Mouse (Mus musculus) layer of hippocampus, adult 18-20 months (tissue): ENCODE measurements around the gene Syngr3. TPM values are rescaled to one million over a fixed set of nuclear protein-coding genes. Genes with fewer than 3 reads are reported as not detected.
"Not testable (repeated sequence)": the region's sequence is repeated elsewhere in the genome, so short reads cannot be mapped to it uniquely, and the experiment has no call there.

ENCODE experiments used
- DNase-seq, 2 experiments: peaks; one replicate each; pipeline ENCODE4 v3.0.0; 2022; ENCODE audit warnings: low spot score in 2 of 2
- total RNA-seq, 2 experiments: library from RNA; stranded (reverse); gene quantifications; 2 replicates each; pipeline ENCODE4 v1.2.3; 2021

The Syngr3 gene
- total RNA-seq, 2 experiments from 2014 or later, result 159 to 169 TPM

DNA sequence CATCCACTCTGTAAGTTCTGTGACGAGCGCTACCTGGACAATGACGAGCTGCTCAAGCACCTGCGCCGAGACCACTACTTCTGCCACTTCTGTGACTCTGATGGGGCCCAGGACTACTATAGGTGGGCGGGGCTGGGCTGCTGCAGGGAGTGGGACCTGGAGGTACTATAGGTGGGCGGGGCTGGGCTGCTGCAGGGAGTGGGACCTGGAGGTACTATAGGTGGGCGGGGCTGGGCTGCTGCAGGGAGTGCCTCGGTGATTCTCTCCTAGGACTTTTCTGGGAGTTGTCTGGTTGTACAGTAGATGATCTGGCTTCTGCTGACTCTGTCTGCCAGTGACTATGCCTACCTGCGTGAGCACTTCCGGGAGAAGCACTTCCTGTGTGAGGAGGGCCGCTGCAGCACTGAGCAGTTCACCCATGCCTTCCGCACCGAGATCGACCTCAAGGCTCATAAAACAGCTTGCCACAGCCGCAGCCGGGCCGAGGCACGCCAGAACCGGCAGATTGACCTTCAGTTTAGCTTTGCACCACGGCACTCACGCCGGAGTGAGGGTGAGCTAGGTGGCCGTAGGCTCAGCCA lies 12.2 kb downstream of the Syngr3 start:
- no peak for DNase-seq

DNA sequence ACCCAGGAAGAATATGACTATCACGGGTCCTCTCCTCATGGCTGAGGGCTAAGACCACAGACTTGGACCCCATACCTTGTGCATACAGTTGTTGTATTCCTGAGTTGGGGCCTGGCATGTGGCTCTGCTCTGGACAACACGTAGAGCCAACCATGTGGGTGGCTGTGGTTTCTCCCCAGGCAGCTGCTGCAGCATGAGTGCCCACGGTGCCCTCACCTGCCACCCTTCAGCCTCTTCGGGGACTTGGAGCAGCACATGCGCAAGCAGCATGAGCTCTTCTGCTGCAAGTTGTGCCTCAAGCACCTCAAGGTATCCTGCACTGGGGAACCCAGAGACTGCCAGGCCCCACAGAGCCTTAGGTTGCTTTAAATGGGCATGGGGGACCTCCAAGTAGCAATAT lies 12.9 kb downstream of the Syngr3 start:
- no peak for DNase-seq

DNA sequence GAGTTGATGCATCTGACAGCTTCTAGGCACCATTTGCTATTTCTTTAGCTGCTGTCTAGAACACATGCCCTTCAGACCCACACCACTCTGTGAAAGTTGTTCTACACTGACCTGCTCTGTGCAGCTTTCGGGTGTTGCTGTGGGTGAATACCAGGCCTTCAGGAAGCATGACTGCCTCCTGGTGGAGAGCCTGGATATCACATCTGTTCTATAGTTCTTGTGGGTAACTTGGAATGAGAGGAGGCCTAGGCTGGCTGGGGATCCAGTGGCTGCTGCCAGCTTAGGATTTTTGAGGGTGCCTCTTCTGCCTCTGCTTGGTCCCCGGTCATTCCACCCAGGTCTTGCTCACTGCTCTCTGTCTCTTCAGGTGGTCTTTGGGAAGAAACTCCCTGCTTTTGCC lies 13.6 kb downstream of the Syngr3 start:
- DNase-seq, result peak in 1 of 2 experiments; percentile 77

DNA sequence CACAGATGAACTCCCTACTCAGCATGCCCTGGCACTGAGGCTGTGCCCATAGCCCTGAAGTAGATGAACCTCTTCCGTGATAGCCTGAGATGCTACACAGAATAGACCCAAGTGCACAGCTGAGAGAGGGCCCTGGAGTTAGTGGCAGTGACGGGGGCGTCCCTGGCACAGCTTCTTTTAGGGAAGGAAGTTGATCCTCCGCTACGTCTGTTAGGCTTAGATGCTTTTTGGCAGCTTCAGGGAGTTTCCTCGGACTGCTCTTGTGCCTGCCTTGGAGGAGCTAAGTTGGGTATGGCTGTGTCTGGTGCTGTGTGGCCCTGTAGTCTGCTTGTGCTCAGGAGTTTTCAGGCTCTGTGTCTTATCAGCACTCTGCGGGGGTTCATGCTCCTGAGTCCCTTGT lies 15.5 kb downstream of the Syngr3 start:
- peak in 1 of 2 experiments; percentile 75 for DNase-seq

DNA sequence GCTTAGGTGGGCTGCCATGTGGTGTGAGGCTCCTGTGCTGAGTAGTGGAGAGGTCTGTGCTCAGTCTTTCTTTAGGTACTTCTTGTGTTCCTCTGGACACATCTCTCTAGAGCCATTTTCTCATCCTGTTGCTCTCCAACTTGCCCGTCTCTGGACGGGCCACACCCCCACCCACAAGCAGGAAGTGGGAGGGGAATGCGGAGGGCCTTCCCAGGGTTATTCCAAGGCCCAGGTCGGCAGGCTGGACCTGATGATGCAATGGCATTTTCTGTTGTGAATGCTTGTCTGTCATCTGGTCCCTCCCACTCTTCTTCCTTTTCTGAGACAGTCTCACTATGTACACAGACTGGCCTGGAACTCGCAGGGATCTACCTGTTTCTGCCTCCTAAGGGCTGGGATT lies 17.6 kb downstream of the Syngr3 start:
- no peak for DNase-seq

DNA sequence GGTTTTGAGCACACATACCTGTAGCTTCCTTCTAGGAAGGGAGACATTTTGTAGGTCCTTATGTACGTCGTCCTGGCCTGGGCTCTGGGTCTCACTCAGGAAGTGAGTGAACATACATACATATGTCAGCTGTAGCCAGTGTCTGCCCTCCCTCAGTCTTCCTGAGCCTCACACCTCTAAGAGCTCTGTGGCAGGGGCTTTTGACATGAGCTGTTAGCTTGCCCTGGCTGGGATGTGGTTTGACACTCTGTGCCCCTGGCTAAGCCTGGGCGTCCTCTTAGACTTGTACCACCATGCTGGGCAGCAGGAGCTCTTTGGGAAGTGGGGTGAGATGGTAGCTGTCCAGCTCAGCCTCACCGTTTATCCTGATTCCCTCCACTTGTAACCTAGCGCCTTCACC lies 18.4 kb downstream of the Syngr3 start:
- no peak for DNase-seq

DNA sequence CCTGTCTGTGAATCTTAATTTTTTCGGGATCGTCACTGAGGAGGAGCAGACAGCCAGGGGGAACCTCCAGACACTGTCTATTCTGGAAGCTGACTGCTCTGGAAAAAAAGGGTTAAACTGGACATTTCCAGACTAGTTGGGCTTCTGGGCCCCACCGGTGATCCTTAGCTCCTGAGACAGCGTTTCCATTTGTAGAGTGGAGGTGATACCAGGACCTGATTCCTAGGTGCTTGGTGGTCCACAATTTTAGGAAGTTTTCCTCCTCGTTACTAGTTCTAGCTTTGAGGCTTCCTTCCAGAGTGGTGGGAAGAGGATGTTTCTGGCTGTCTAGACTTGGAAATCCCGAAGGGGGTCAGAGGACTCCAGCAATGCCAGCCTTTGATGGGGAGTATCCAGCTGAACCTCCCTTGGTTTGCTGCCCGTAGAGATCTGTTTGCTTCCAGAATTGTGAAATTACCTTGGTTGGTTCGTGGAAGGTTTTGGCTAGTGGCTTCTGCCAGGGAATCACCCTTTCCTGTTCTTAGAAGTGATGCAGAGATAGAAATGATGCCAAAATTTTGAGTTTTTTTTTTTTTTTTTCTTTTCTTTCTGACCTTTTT lies 19.4 kb downstream of the Syngr3 start:
- DNase-seq, result no peak

DNA sequence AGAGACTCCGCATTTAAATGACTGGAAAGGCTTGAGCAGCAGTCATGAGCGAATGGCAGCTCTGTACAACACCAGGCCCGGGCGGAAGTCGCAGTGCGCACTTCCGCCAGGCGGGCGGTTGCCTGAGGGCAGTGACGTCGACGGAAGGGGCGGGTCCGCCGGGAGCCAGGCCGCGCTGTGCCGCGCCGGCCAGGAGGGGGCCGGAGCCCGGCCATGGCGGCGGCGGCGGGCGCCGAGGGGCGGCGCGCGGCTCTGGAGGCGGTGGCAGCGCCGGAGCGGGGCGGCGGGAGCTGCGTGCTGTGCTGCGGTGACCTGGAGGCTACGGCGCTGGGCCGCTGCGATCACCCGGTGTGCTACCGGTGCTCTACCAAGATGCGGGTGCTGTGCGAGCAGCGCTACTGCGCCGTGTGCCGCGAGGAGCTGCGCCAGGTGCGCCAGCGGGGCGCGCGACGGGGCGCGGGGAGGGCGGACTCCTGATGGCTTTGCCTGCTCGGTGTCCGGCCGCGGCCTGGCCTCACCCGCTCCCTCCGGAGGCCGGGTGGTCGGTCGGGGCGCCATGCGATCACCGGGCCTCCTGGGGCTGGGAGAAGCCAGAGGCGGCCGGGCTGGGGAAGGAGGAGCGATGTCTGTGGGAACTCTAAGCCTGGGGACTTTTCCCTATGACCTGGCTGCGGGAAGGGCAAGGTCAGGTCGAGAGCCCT lies 20.1 kb downstream of the Syngr3 start, which contains the start of gene Zfp598:
TSS of gene Zfp598 (plus strand) at position 143 of the 701 bp plus-strand sequence.
- DNase-seq, result peak; percentile 92 to 95

DNA sequence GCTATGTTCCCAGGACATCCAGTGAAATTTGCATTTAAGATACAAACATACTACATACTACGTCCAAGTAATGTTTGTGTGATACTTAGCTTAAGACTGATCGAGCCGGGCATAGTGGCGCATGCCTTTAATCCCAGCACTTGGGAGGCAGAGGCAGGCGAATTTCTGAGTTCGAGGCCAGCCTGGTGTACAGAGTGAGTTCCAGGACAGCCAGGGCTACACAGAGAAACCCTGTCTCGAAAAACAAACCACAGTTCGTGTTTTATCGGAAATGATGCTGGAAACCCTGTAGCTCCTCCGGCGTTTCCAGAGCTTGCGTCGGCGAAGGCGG lies 20.6 kb downstream of the Syngr3 start:
- peak in 1 of 2 experiments; percentile 44 for DNase-seq

DNA sequence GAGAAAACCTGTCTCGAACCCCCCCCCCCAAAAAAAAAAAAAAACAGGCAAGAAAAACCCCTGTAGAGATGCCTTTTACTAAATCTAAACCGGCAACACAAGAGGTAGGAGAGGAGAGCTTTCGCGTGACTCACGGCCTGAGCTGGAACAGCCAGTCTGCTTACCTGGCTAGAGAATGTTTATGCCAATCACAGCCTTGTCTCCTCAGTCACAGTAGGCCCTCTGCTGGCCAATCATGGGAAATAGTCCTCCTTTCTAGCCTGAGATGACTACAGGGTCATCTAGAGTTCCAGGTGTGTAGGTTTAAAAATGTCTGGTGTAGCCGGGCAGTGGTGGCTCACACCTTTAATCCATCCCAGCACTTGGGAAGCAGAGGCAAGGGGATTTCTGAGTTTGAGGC lies 22.3 kb downstream of the Syngr3 start:
- DNase-seq, result peak in 1 of 2 experiments; percentile 59

DNA sequence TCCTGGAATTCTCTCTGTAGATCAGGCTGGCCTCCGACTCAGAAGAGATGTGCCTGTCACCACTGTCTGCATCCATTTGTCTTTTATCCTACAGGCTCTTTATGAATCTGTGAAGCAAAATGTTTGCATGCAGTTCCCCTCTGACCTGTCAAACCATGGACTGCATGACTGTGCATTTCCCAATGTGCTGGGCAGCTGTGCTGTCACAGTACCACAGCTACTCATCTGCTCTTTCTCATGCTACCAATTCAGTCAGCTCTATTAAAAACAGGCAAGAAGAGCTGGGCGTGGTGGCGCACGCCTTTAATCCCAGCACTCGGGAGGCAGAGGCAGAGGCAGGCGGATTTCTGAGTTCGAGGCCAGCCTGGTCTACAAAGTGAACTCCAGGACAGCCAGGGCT lies 22.7 kb downstream of the Syngr3 start:
- DNase-seq, result not testable (repeated sequence)

DNA sequence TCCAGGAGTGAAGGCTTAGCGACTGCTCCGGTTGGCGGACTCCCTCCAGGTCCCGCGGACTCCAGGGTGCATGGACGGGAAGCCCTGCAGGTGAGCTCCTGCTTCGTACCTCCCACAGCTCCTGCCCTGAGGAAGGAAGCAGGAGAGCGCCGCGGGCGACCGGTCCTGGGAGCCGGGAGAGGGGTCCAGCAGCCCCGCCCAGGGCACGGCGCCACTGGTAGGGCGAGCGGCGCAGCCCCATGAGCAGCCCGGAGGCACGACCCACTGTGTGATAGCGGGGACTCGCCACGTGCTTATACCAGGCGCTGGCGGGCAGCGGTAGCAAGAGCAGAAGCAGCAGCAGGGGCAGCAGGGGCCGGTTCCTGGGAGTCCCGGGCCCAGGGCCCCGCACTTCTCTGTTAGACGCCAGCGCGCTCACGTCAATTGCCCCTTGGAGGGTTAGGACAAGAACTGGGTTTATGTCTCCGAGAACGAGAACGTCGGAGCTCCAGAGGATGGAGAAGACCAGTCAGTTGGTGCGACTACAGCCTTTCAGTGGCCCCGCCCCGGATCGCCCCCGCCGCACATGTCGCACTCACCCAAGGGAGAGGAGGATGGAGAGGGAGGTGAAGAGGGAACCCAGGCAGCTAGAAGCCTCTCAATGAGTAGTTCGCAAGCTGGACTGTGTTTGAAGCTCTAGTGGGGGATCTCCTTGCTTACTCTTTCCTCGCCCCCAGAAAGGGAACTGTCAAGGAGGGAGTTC lies 31.6 kb downstream of the Syngr3 start, which contains the start of gene Npw:
TSS of gene Npw (minus strand) at position 441 of the 742 bp plus-strand sequence.
- DNase-seq, result no peak

DNA sequence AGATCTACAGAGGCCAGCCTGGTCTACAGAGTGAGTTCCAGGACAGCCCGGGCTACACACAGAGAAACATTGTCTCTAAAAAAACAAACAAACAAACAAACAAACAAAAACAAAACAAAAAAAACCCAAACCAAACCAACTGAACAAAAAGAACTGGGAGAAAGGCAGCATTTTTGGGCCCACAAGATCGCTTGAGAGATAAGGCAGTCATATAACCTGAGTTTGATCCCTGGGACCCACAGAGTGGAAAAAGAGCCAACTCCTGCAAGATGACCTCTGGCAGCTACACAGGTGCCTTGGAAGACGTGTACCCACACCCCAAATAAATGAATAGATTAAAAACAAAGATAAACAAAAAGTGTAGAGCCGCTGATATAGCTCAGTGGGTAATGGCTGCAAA lies 34.8 kb downstream of the Syngr3 start:
- DNase-seq, result no peak

DNA sequence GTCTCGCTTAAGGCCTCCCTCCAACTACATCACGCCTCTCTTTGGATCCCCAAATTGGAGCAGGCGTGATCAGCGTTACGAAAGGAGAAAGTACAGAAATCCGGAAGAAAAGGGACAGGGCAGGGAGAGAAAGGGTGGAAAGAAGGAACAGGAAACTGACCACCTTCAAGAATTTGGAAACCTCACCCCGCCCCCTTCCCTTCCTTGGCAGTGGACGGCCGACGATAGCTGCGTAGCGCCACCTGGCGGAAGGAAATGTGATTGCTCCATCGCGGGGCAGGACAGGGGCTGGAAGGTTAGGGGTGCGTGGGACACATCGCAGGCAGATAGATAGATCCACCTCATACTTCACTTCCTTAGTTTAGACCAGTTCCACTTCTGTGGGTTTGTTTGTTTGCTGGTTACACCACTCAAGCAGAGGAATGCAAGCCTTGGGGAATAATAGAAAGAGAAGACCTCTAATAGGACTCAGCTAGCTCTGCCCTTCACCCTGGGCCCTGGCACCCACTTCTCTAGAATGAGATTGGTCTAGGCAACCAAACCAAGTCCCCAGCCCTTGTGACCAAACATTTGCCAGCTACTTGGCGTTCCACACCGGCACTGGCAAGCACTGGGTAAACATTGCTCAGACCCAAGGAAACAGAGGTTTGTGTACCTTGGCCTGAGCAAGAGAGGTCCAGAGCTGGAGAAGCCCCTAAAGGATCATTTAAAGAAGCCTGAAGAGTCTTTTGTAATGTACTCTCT lies 35.6 kb downstream of the Syngr3 start:
- peak in 1 of 2 experiments; percentile 64 for DNase-seq

DNA sequence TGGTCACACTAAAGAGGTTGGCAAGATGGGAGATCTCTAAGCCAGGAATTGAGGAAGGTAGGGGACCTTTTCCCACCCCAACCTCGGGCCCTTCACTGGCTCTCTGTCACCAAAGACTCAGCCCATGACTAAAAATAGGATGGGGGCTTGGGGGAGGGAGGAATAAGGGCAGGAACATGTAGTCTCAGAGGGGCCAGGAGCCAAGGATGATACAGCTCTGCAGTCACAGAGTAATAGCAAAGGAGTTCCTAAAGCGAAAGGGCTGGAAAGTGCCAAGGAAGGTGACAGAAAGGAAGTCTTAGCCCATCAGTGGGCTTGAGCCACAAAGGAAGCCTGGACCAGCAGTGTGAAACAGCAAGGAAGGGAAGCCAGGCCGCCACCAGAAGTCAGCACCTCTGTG lies 37.9 kb downstream of the Syngr3 start:
- DNase-seq, result no peak

DNA sequence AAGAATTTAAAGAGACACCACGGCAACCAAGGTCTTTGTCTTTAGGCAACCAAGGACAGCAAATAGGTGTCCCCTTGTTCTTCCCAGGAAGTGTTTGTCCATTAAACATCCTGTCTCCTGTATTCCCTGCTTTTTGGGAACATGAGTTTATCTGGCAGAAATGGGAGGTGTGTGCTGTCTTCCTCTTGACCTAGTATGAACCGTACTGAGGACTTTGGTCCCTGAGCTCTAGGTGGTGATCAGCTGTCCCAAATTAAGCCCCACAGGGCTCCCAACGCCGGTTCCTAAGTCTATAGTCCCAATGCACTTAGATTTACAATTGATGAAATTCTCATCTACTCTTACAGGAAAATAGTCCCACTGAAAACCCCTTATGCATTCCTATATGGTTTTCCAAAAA lies 39.0 kb downstream of the Syngr3 start:
- DNase-seq, result no peak

DNA sequence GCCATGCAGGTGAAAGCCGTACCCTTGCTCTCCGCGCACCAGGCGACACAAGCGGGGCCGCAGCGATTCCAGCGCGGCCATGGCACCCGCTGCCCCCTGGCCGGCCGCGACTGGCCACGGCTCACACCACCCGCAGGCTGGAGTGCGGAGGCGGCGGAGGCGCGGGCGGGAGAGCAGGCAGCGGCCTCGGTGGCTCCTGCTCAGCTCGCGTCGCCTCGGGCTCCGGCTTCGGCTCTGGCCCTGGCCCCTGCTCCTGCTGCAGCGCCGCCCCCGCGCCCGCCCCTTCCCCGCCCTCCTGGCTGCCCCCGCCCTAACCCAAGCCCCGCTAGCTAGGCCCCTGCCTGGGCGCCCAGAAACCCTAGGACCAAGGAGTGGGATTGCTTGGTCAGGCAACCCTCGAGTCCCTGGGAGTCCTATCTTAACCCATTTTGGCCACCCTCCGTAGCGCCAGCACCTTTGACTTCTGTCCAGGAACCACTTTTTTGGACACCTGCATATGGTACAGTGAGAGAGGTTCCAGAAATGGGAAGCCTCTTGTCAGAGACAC lies 39.6 kb downstream of the Syngr3 start, which contains the start of gene Slc9a3r2:
TSS of gene Slc9a3r2 (minus strand) at position 258 of the 547 bp plus-strand sequence.
- peak in 1 of 2 experiments; percentile 36 for DNase-seq

DNA sequence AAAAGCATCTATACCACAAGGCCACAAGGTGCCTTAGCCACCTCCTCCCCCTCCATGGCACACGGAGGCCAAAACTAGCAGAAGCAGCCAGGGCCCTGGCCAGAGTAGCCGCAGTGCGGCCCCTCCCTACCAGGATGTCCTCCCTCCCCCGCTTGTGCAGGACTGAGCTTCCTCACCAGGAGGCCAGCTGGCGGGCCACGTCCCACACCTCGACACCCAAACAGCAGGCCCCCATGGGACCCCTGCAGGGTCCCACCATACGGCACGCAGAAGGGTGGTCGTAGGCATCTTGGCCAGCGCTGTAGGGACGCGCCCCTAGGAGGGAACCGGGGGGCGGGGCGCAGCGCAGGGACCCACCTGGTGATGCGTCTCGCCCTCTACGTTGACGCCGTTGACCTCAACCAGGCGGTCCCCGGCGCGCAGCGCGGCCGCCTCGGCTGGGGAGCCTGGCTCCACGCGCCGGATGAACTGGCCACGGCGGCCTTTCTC lies 40.1 kb downstream of the Syngr3 start:
- DNase-seq, result no peak

DNA sequence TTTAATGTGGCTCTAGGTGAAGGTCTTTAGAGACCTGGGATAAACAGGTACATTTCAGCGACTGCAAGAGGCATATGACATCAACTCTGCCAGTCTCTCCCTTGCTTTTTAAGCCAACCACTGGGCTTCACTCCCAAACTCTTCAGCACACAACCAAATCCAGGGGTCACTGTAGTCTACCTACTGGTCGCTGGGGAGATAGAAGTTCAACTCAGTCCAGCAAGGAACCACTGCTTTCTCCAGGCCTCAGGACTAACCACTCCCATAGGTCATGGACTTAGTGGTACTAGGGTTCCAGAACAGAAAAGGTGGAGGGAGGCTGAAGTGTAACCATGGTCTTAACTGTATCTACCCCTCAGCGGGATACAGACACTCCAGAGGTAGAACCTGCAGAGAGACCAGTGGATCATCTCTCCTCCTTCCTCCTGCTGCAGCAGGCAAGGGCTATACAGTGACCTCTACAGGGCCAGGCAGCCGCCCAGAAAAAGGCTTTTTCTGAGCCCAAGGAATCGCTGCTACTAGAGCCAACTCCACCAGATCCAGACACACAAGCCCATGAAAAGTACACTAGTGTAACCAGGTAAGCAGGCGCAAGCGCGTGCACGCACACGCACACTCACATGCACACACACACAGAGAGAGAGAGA lies 40.9 kb downstream of the Syngr3 start:
- no peak for DNase-seq

DNA sequence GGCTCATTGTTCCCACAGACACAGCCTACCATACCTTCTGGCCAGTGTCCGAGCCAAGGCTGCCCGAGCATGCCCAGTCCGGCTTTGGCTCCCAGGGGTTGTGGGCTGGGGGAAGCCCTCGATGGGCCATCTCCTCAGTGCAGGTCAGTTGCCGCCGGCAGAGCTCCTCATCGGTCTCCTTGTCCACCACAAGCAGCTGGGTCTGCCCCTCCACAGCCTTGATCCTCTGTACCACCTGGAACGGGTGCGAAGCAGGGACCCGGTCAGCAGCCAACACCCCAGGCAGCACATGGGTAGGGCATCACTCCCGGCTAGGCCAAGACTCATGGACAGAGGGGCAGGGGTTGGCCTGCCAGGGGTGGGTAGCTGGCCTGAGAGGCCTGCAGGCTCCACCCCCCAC lies 42.3 kb downstream of the Syngr3 start:
- no peak for DNase-seq
